Mouse (Mus musculus): ENCODE measurements at regions not wholly inside any gene's neighbourhood (a gene's known extent, or its start where the extent isn't known, plus 50 kb on each side); places are given as distances from the start of the nearest gene placed in this dataset.
"Not testable (repeated sequence)": the region's sequence is repeated elsewhere in the genome, so short reads cannot be mapped to it uniquely, and the experiment has no call there.

DNA sequence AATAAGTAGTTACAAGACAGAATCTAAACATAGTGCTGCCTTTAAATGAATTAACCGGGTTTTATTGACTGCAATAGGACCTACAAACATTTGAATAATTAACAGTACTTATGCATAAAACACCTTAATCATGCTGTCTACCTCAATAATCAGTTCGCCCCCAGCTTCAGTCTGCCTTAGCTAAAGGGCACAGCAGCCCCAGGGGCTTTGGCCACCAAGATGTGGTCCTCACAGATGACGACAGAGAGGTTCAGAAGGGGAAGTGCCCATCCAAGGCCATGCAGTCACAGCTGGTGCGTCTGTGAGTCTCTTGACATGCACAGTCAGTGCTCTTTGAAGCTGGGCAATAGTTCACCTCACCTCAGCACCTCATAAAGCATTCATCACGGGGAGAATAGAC, 452.8 kb upstream of the Jmjd1c start:
- no peak for DNase-seq

DNA sequence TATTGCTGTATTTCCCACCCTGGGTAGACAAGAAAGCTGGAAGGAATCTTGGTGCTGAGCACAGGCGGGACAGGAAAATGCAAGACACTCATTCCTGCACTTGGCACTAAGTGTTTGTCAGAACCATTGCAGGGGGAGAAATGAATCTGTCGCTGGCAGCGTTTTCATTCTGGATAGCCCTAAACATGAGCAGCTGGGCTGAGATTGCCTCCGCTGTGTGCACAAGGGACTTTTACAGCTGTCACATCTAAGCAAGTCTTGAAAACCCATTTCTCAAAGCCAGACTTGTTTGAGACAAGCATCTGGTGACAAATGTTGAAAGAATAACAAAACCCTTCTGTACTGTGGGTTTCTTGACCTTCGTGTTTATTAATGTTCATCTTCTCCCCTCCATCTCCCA, 438.4 kb upstream of the Jmjd1c start:
- no peak for DNase-seq

DNA sequence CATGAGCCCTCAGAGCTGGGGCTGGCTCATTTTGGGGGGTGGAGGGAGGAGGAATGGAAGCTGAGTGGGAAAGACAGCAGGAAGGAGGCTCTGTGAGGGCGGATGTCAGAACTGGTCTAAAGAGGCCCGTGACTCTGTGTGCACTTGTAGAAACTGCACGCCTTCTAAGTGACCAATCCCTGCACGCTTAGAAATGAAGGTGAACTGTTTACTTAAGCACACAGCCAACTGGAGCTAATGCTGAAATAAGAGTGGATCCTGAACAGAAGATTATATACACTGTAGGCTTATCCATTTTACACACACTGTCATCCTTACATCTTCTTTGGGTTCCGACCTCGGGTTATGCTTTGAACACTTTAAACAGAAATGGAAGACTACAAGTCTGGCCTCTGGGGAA, 412.8 kb upstream of the Jmjd1c start:
- no peak for DNase-seq

DNA sequence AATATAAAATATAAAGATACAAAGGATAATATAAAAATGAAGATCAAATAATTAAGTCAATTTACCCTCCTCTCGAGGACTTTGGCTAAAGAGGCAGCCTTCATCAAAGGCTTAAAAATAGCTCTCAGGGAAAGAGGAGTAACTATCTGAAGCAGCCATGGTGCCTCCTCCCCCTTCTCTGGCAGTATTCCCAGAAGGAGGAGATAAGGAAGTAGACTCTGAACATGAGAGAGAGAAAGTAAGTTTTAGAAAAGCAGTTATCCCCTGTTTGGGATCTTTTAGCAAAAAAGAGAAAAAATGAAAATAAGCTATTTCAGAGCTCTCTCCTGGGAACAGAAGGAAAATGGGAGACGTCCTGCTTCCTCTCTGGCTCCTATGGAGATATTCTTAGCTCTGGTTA, 406.7 kb upstream of the Jmjd1c start:
- DNase-seq = not testable (repeated sequence)

DNA sequence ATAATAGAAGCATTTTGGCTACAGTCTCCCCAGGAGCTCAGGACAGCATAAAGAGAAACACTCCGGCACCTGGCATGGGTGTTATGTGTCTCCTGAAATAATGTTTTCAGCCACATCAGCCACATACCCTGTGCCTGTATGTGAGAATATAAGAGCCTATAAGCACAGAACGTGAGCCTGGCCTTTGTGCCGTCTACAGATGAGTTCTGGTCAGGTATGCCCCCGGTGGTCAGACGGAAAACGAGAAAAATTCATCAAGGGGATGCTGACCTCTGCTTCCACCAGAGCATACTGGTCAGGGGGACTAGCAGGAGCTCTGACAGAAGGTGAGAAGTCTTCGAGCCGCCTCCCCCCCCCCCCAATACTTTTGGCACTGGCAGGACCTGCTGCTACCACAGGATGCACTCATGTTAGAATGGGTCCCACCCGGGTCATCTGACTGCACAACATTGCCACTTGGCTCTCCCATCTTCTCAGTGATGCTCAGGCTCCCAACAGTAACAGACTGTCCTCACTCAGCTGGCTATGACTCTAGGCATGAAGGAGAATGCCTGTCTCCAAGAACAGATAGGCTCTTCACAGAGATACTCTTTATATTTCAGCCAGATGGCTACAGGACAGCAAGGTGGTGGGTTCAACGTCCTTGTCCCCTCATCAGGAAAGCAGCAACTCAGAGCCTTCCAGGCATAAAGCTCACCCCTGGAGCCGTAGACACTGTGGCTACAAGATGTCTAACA, 401.2 kb upstream of the Jmjd1c start:
- peak; percentile 66 for DNase-seq

DNA sequence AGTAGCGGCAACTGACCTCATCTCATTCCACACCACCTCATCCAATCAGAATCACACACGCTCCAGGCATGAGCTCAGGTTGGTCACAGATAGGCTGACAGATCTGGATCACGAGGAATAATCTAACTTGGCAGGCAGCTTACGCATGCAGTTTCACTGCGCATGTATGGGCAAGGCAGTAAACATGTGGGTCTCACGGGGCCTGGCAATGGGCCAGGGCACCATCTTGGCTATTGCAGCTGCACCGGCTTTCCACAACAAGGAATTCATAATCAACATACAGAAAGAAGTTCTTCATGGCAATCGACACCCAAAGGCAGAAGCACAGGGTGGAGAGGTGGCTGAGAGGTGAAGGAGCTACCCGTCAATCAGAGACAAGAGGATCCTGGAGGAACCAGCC, 381.0 kb upstream of the Jmjd1c start:
- peak; percentile 85 for DNase-seq

DNA sequence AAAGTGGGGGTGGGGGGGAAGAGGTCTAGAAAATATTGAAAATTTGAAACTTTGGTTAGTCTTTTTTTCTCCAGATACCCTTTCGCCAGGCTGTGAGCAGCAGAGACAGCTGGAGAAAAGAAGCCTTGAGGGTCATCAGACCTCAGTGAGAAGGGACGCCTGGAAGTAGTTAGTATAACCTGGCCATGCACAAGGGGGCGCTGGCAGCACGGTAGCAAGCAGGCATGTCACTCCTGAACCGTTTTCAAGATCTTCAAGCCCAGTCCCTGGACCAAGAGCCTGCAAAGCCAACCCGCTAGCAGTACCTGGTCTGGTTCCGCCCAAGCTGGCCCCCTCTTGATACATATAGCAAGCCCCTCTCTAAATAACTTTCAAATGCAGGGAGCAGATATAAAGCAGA, 378.0 kb upstream of the Jmjd1c start:
- DNase-seq = peak; percentile 44

DNA sequence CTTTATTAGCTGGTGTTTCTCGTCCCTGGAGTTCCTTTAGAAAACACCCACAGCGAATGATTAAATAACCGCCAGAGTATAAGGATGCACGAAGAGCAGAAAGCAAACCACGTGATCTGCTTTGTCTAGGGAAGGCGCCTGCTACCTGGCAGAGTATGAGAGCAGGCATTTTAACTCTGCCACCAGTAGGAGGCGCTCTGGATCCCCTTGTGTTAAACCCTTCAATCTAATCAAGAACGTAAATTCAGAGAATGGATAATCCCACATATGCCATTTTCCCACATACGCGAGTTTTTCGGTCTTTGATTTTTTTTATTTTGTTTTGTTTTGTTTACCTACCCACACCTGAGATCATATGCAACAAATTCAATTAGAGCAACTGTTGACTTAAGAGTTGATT, 376.1 kb upstream of the Jmjd1c start:
- peak; percentile 57 for DNase-seq

DNA sequence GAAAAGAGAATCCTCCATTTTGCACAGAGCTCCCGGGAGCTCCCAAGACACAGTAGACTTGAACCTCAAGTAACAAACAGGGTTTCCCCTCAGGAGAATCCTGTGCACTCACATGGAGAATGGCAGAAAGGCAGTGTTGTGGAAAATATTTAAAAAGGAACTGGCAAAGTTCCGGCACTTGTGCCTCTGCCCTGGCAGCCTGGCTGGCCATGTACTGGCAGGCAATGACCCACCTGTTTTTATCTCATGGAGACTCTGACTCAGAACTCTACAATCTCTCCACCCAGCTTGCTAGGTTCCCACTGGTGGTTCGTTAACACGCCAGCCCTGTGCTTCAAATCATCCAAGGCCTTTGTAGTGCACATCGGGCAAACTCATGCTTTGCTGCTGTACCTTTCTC, 362.3 kb upstream of the Jmjd1c start:
- DNase-seq = peak; percentile 71

DNA sequence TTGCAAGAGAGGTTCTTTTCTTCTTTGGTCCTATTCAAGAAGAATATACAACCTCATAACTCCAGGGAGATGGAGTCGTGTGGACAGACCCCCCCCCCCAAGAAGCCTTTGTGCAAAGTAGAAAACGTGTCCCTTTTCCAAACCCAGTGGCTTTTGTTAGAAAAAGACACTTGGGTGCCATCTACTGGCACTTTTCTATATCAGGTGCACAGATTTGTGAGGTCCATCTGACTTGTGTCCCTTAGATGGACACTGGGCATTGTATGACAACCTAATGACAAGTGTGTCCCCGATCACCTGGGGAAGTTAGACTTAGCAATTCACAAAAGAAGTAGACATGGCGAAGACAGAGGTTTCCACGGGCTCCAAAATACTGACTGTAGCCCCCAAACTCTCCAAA, 361.1 kb upstream of the Jmjd1c start:
- peak; percentile 35 for DNase-seq

DNA sequence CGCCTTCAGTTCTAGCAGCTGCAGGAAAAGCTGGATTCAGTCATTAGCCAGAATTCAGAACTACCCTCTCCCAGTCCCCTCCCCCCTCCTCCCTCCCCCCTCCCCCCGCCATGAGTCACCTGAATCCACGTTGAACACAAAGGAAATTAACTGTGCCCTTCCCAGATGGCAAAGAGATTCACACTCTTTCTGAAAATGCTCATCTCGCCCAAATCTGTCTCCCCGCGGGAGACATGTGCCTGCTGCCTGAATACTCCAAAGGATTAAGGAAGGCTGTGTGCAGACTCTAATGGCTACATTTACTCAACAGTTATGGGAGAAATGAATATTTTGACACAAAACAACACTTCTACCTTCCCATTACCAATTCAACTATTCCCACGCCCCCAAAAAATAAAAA, 356.9 kb upstream of the Jmjd1c start:
- peak; percentile 13 for DNase-seq

DNA sequence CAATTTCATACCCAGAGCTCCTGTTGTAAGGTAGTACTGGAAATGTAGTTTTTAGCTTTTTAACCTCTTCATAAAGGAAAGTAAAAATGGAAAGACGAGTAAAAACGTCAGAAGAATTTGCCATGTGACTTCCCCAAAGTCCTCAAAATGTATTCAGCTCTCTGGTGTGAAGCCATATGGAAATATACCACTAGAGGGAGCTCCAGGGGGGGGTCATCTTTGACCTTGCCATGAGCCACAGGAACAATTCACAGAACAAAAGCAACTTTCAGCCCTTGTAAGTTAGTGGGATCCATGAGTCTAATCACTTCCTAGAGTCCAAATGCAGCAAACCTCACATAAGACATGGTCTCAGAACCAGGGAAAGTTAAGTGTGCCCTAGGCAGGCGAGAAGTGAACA, 354.1 kb upstream of the Jmjd1c start:
- peak; percentile 64 for DNase-seq

DNA sequence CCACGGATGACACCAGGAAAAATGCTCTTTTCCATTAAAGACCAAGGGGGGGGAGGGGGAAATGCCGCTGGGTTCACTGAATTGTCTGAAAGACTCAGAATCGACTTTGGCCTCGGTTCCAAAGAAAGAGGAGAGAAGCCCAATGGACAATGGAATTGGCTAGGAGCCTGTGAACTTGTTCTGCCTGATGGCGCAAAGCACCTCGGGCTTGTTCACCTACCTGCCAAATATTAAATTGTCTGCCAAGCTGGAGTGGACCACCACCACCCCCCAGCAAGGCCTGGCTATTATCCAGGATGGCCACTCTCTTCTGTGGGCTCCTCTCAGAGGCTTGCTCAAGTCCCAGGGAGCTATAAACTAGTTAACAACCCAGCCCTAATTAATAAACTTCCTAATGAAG, 352.7 kb upstream of the Jmjd1c start:
- peak; percentile 23 for DNase-seq

DNA sequence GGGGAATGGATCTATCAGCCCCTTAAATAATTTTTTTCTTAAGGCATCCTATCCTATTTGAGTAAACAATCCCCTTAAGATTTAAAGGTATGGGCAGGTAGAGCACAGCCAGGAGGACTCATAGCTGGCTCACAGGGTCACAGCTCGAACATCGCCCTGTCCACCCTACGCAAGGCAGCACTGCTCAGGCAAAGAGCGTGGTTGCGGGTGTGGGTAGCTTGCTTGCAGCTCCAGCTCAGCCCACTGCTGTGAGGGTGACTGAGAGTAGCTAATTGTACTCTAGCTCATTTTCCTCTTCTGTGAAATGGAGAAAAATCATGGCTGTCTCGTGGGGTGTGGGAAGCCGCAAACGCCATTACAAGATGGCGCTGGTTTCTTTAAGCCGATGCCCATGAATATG, 350.1 kb upstream of the Jmjd1c start:
- DNase-seq = peak; percentile 81

DNA sequence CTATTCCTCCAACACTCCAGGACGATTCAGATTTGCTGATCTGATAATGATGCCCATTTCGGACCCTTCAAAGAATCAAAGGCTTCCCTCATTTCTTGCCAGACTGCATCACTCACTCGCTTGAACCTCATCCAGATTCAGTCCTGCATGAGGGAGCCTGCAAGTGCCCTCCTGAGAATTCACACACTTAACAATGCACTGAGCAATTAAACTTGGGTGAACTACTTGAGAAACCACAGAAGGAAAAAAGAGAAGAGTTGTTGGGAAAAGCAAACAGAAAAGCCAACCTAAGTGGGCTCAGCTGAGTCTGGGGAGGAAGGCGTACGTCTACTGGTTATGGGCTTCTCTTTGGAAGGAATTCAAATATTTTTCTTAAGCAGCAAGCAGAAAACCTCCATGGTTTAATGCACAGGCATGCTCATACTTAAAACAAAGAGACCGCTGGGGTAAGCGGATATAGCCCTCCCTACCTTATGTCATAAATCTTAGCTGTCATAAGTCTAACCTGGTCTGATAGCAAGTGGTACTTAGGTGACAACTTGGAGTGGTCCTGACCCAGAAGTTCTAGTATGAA, 343.6 kb upstream of the Jmjd1c start:
- peak; percentile 64 for DNase-seq

DNA sequence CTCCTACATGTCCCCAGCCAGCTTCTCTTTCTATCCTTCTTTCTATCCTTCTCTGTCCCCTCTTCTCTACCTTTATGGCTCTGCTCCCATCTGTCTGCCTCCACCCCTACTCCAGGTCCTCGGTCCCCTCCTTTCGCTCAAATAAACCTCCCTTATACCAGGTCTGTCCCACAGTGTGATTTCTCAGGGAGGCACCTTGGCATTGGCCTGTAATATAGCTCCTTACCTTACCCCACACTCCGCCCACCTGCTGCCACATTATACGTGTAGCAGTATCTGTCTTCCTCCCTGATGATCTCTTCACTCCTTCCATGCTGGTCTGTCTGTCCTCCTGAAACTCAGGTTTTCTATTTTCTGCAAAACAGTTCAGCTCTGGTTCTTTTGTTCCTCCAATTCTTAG, 339.1 kb upstream of the Jmjd1c start:
- DNase-seq = peak; percentile 78

DNA sequence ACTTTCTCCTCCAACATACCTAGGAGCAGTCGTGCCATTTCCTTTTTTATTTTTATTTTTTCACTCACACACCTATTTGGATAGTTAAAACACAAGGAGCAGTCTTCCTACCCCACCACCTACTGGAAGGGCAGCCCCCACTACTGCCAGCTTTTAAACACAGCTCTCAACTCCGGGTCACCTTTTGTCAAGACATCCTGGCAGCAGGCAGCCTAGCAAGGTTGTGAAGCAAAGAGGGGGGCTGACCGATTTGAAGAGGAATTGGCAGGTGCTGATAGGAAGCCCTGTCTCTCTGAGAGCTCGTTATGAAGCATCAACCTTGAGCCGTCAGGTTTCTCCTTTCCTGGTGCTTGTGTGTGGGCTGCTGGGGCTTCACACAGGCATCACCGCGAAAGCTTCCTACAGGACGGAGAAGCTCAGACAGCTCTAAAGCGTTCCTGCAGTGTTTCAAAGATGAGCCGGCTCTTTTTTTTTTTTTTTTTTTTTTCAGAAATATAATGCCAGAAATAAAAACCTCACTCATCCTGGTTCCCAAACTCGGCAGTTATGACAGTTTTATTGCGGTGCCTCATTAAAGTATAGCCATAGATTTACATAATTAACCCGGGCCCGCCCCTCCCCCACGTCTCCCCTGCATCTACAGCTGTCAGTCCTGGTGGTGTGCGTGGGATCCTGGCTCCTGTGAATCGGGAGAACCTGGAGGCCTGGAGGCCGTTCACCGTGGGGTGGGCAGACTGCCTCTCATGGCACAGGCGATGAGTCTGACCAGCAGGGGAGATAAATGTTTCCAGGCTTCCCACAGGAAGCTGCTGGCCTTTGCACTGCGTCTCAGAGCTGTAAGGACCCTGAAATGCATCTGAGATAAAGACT, 325.5 kb upstream of the Jmjd1c start:
- DNase-seq = peak; percentile 81

DNA sequence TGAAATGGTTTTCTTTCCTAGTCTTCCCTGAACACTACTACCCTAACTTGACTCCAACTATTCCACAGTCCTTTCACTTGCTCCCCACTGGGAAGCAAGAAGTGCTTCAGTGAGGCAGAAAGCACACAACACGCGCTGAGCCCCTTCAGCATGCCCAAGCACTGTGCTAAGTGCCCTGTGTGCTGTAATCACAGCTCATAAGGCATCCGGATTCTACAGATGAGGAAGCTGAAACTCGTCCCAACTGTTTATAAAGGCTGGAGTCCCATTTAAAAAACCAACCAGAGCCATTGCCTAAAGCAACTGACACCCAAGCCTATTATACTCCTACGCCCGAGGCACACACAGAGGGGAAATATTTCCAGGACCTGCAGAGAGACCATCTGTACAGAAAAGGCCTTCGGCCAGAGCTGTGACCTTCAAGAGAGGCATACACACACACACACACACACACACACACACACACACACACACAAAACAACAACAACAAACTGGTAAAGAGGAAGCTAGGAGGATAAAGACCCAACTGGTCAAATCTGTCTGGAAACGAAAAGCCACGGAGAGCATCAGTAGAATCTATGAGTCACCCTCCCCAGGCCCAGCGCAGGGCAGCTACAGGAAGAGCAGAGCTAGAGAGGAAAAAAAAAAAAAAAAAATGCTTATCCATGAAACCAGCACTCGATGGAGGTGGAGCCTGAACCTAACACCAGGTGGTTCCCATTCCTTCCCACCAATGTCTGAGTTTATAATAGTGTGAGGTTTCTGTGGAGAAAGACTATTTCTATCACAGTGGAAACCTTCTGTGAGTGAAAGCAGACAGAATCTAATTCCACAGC, 315.4 kb upstream of the Jmjd1c start:
- peak; percentile 61 for DNase-seq

DNA sequence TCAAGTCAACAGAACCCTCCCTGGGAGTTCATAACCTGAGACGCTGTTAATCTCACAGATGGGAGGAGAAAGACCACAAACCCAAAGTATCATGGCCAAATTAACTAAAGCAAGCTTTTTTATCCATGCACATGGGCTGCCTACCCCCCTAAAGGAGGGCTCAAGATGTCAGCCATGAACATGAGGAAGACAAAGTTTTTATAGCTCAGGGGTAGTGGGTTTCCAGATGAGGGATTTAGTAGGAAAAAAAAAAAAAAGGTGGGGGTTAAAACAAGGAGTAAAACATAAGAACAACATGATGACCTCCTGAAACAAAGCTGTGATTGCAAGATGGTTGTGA, 314.8 kb upstream of the Jmjd1c start:
- peak; percentile 34 for DNase-seq

DNA sequence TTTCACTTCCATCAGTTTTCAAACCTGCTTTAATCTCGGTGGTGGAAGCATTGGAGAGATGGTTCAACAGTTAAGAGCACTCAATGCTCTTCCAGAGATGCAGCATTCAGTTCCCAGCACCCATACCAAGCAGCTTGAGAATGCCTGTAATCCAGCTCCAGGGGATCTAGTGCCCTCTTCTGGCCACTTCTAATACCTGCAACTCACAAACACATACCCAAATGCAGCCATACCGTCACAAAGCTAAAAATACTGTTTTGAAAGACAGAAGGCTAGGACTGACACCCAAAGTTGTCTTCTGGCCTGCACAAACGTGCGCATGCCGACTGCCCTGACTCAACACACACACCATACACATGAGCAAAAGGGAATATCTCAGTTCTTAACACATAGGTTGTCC, 313.9 kb upstream of the Jmjd1c start:
- DNase-seq = peak; percentile 51

DNA sequence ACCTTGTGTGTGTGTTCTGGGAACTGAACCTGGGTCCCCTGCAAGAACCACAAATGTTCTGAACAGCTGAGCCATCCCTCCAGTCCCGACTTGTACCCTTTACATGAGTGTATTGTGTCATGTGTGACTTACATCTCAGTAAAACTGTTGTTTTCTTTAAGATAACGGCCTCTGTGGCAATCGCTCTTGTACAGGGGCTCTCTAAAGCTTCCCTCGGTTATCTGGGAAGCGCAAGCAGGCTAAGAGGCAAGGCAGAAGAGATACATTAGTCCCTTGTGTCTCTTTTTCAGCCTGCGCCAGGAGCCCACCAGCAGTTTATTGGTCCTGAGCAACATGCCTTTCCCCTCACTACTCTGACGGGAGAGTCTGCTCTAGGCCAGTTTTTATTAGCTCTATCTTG, 308.1 kb upstream of the Jmjd1c start:
- peak; percentile 52 for DNase-seq

DNA sequence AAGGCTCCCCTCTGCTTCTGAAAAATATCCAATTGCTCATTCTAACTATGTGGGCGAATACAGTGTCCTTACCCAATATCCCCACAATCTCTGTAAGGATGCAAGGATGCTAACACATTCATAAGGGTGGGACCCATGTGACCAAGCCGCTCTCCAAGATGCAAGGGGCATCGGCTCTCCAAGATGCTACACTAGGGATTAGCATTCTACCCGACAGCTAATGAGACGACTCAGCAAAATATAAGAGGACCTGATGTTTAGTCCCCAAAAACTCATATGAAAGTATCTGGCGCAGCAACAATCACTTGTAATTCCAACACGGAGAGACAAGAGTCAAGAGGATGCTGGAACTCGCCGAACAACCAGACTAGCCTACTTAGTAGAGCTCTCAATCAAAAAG, 299.6 kb upstream of the Jmjd1c start:
- no peak for DNase-seq

DNA sequence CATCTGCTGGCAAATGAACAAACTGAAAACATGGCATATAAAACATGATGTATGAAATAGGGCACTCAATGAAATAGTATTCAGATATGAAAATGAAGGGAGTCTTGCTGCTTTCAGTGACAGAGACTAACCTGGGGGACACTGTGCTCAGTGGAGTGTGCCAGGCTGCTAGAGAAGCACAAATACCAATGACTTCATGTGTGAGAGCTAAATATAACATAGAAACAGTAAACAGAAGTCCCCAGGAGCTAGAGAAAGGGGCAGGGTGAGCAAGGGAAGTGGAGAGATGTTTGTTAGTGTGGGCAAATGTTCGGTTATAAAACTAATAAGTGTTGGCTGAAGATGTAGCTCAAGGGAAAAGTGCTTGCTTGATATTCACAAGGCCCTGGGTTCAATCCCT, 293.2 kb upstream of the Jmjd1c start:
- DNase-seq = peak; percentile 59

All from heart, adult 11 months (tissue).